Mouse (Mus musculus) bone marrow macrophage, adult 2 months (primary cell): ENCODE data around the gene Slc35g1.

Experiments
- CTCF ChIP-seq: IDR thresholded peaks from 2 replicates; pipeline ENCODE4 v1.5.1; 2012; ENCODE audit warnings: low read depth, mild to moderate bottlenecking, low read length, moderate library complexity
- POLR2A ChIP-seq: IDR thresholded peaks from 2 replicates; pipeline ENCODE4 v1.6.1; 2012; ENCODE audit warnings: mild to moderate bottlenecking, low read depth, low read length, borderline replicate concordance

GRCm38 (mm10) chr19:38397004-38397403 lies 1.2 kb downstream of the Slc35g1 start:
- TF ChIP-seq CTCF (no peak), POLR2A (no peak)
